Mouse (Mus musculus) gastrocnemius, postnatal 14 days (tissue): ENCODE data around the gene Rccd1. TPM values are rescaled to one million over a fixed set of nuclear protein-coding genes. Genes with fewer than 3 reads are reported as not detected.
"Not testable (repeated sequence)": the region's sequence is repeated elsewhere in the genome, so short reads cannot be mapped to it uniquely, and the experiment has no call there.

Experiments used
- DNase-seq: peaks from one replicate; pipeline ENCODE4 v3.0.0; 2021; ENCODE audit warnings: mixed read lengths
- intact Hi-C: fragments of 180-260 bp; cut with DNase I; formaldehyde crosslinking; loops from one replicate; pipeline ENCODE4 v1.15.1; 2025; ENCODE audit warnings: low total_unique reads
- total RNA-seq, 2 experiments: library from RNA; stranded (reverse); gene quantifications; 2 replicates each; pipeline ENCODE4 v1.2.3; 2021

Rccd1 gene
- total RNA-seq, 2 experiments from 2014 or later: 7.5 to 9.6 TPM

- intact Hi-C loops: no loop called here
- no peak for DNase-seq
Measured at GRCm38 (mm10) chr7:80347670-80348586, 23.7 kb upstream of the Rccd1 start.

- intact Hi-C loops: no loop called here
- DNase-seq: no peak
Measured at GRCm38 (mm10) chr7:80346830-80347229, 22.6 kb upstream of the Rccd1 start.

- DNase-seq: no peak
- intact Hi-C loops: no loop called here
Measured at GRCm38 (mm10) chr7:80346173-80346572, 21.9 kb upstream of the Rccd1 start.

- no peak for DNase-seq
- intact Hi-C loops: no loop called here
Measured at GRCm38 (mm10) chr7:80343270-80344018, 19.2 kb upstream of the Rccd1 start.

- peak; percentile 93 for DNase-seq
- intact Hi-C loops: no loop called here
Measured at GRCm38 (mm10) chr7:80342858-80343257, 18.6 kb upstream of the Rccd1 start, which contains the start of gene Hddc3. Hddc3 (plus strand) TSS chr7:80343104.

GRCm38 (mm10) chr7:80341793-80342192, 17.5 kb upstream of the Rccd1 start:
- DNase-seq: no peak
- intact Hi-C loops: loop anchor here (2.0 kb wide), 1 partner anchor 29 kb away; the partner anchor contains the start of gene Man2a2

GRCm38 (mm10) chr7:80340793-80341192, 16.5 kb upstream of the Rccd1 start, which contains the start of gene Unc45a:
Unc45a (minus strand) TSS chr7:80341005.
- intact Hi-C loops: loop anchor here (2.0 kb wide), 1 partner anchor 30 kb away; the partner anchor contains the start of gene Man2a2
- peak; percentile 69 for DNase-seq

- intact Hi-C loops: loop anchor here (2.0 kb wide), 1 partner anchor 31 kb away; the partner anchor contains the start of gene Man2a2
- DNase-seq: peak; percentile 98
Measured at GRCm38 (mm10) chr7:80339793-80340628, 15.8 kb upstream of the Rccd1 start.

- no peak for DNase-seq
- intact Hi-C loops: no loop called here
Measured at GRCm38 (mm10) chr7:80339371-80339770, 15.1 kb upstream of the Rccd1 start.

- DNase-seq: no peak
- intact Hi-C loops: no loop called here
Measured at GRCm38 (mm10) chr7:80336932-80337331, 12.7 kb upstream of the Rccd1 start.

- intact Hi-C loops: no loop called here
- no peak for DNase-seq
Measured at GRCm38 (mm10) chr7:80334848-80335247, 10.6 kb upstream of the Rccd1 start.

GRCm38 (mm10) chr7:80331433-80331832, 7.2 kb upstream of the Rccd1 start:
- DNase-seq: no peak
- intact Hi-C loops: no loop called here

GRCm38 (mm10) chr7:80330278-80330677, 6.0 kb upstream of the Rccd1 start:
- intact Hi-C loops: no loop called here

GRCm38 (mm10) chr7:80326076-80326475, 1.8 kb upstream of the Rccd1 start:
- intact Hi-C loops: no loop called here
- DNase-seq: no peak

More at GRCm38 (mm10) chr7:80330278-80330677, 6.0 kb upstream of the Rccd1 start:
- DNase-seq: no peak

- intact Hi-C loops: no loop called here
- no peak for DNase-seq
Measured at GRCm38 (mm10) chr7:80325292-80325868, 1.1 kb upstream of the Rccd1 start.

GRCm38 (mm10) chr7:80324816-80325119, 514 bp upstream of the Rccd1 start:
- intact Hi-C loops, DNase-seq: not testable (repeated sequence)

GRCm38 (mm10) chr7:80323336-80323735, 918 bp downstream of the Rccd1 start:
- DNase-seq: no peak
- intact Hi-C loops: no loop called here

- intact Hi-C loops: no loop called here
- no peak for DNase-seq
Measured at GRCm38 (mm10) chr7:80319846-80320496, 4.3 kb downstream of the Rccd1 start.

GRCm38 (mm10) chr7:80318670-80319069, 5.6 kb downstream of the Rccd1 start:
- intact Hi-C loops: no loop called here
- peak; percentile 30 for DNase-seq
